20 mouse cellular contexts compared by ENCODE assay signal in genomic region chr2:27265819-27266218, GRCm38 (mm10). TPM values are rescaled to one million over a fixed set of nuclear protein-coding genes. Genes with fewer than 3 reads are reported as not detected.
"Had no signal": no experiment of that assay in that cellular context is flagged by ENCODE, and none has a peak within 500 bp of the region (broad histone marks: within the 10 kb centered on the region; RNA-seq: fewer than 3 reads in every experiment).

No protein-coding gene starts in this region.

- H3K27ac ChIP-seq: kidney, postnatal 0 days; limb, embryonic 12.5 days; limb, embryonic 15.5 days; liver, embryonic 14.5 days; lung, embryonic 15.5 days; midbrain, embryonic 12.5 days; midbrain, embryonic 15.5 days; stomach, embryonic 15.5 days had no signal

- H3K9me3 ChIP-seq: limb, embryonic 12.5 days; lung, embryonic 15.5 days; midbrain, embryonic 12.5 days; midbrain, embryonic 15.5 days; stomach, embryonic 15.5 days had no signal

- H3K4me3 ChIP-seq: limb, embryonic 12.5 days; limb, embryonic 15.5 days; lung, embryonic 15.5 days; midbrain, embryonic 12.5 days; midbrain, embryonic 15.5 days; stomach, embryonic 15.5 days had no signal

- H3K27me3 ChIP-seq: limb, embryonic 12.5 days; limb, embryonic 15.5 days; lung, embryonic 15.5 days; midbrain, embryonic 12.5 days; midbrain, embryonic 15.5 days; stomach, embryonic 15.5 days had no signal

- H3K4me2 ChIP-seq: limb, embryonic 12.5 days; limb, embryonic 15.5 days; liver, embryonic 11.5 days; lung, embryonic 15.5 days; midbrain, embryonic 12.5 days; midbrain, embryonic 15.5 days; stomach, embryonic 15.5 days had no signal

- H3K4me1 ChIP-seq: limb, embryonic 12.5 days; limb, embryonic 15.5 days; lung, embryonic 15.5 days; midbrain, embryonic 12.5 days; midbrain, embryonic 15.5 days; stomach, embryonic 15.5 days had no signal

- H3K9ac ChIP-seq: limb, embryonic 12.5 days; limb, embryonic 15.5 days; liver, embryonic 14.5 days; liver, postnatal 0 days; lung, embryonic 15.5 days; midbrain, embryonic 12.5 days; midbrain, embryonic 15.5 days; stomach, embryonic 15.5 days had no signal

- DNase-seq: kidney, adult 2 months; kidney, postnatal 25 days; left cerebral cortex, postnatal 4 days; liver, postnatal 0 days; lung, postnatal 10 days; lung, postnatal 36 days; right cerebral cortex, postnatal 25 days; spleen, adult 18-20 months; thymus, postnatal 25 days had no signal

- ATAC-seq: intestine, postnatal 0 days; liver, postnatal 0 days; midbrain, embryonic 15.5 days had no signal

RNA-seq across cellular contexts. Expression of gene Sardh, which starts 17.7 kb away (rescaled TPM):
- total RNA-seq: megakaryocyte-erythroid progenitor cell, adult 5-6 weeks had no signal
